Mouse (Mus musculus): Measurements from ENCODE around the gene Scai.
A peak's percentile ranks its signal among the peaks of the same experiment; 100 is the strongest.

Scai gene

GRCm38 (mm10) chr2:39190561-39191056 is at the start of gene Scai:
Gene Scai, minus strand, starts transcription at chr2:39190734.
- TF ChIP-seq GATA4 (IDR thresholded peaks at IDR 0.05; ENCODE audit: insufficient replicate concordance, low read length): peak; percentile 78; the same call in 1 of the 2 replicates

DNA sequence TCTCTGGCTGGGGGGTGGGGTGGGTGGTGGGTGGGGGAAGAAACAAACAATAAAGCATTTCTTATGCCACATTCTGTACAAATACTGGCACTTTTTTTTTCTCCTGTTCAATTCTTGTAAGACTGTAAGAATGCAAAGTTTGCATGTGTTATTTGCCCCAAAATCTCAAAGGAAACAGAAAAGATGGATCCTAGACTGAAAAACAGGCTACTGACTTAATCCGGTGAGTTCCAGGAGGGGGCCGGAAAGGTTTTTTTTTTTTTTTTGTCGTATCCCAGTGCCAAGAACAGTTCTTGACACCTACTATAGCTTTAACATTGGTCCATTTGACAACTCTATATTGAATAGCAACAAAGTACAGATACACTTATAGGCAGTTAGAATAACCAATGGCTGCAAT is 36.2 kb upstream of the Scai start:
- no peak for TF ChIP-seq GATA4 (IDR thresholded peaks at IDR 0.05; ENCODE audit: insufficient replicate concordance, low read length)

GRCm38 (mm10) chr2:39226019-39226640 is 35.6 kb upstream of the Scai start, which contains the start of gene Ppp6c:
Gene Ppp6c, minus strand, starts transcription at chr2:39226451.
- TF ChIP-seq GATA4 (IDR thresholded peaks at IDR 0.05; ENCODE audit: insufficient replicate concordance, low read length): peak; percentile 67; the same call in 1 of the 2 replicates

DNA sequence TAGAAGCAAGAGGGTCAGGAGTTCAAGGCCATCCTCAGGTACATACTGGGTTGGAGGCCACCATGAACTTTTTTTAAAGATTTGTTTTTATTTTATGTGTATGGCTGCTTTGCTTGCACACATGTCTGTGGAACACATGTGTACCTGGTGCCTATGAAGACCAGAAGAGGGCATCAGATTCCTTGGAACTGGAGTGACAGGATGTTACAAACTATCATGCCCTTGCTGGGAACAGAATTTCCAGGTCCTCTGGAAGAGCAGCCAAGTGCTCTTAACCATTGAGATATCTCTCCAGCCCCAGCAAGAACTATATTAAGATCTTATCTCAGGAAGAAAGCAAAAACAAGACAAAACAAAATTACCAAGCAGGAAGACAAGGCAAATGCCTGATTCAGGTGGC is 34.1 kb upstream of the Scai start:
- TF ChIP-seq GATA4 (IDR thresholded peaks at IDR 0.05; ENCODE audit: insufficient replicate concordance, low read length): no peak

DNA sequence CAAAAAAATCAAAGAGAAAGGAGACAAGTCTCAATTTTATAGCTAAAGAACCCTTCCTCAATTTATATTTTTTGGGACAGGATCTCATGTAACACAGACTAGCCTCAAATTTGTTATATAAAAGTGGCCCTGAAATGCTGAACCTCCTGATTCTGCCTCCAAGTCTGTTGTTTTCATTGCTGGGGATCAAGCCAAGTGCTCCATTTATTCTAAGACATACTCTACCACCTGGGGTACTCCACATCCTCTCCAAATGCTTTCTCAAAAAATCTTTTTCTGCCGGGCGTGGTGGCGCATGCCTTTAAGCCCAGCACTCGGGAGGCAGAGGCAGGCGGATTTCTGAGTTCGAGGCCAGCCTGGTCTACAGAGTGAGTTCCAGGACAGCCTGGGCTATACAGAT is 29.5 kb upstream of the Scai start:
- no peak for TF ChIP-seq GATA4 (IDR thresholded peaks at IDR 0.05; ENCODE audit: insufficient replicate concordance, low read length)

GRCm38 (mm10) chr2:39219034-39219433 is 28.5 kb upstream of the Scai start:
- TF ChIP-seq GATA4 (IDR thresholded peaks at IDR 0.05; ENCODE audit: insufficient replicate concordance, low read length): no peak

DNA sequence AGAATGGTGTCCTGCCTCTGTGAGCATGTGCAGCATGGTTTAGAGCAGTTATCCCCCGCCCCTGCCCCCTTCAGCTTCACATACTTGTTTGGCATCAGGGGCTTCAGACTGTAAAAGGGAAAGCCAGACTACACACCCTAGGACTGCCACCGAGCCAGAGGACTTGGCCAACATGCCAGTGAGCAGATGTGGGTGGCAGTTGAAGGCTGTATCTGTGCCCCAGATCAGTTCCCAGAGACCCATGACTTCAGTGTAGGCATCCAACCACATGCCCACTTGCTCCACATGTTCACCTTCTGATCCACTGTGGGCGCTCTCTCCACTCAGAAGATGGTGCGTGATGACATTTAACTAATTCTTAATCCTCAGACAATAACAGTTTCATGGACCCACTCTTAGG is 26.6 kb upstream of the Scai start:
- TF ChIP-seq GATA4 (IDR thresholded peaks at IDR 0.05; ENCODE audit: insufficient replicate concordance, low read length): no peak

GRCm38 (mm10) chr2:39210738-39211137 is 20.2 kb upstream of the Scai start:
- 0 out of 2 replicates have a peak, but pooled peaks have one; percentile 27 for TF ChIP-seq GATA4 (IDR thresholded peaks at IDR 0.05; ENCODE audit: insufficient replicate concordance, low read length)

DNA sequence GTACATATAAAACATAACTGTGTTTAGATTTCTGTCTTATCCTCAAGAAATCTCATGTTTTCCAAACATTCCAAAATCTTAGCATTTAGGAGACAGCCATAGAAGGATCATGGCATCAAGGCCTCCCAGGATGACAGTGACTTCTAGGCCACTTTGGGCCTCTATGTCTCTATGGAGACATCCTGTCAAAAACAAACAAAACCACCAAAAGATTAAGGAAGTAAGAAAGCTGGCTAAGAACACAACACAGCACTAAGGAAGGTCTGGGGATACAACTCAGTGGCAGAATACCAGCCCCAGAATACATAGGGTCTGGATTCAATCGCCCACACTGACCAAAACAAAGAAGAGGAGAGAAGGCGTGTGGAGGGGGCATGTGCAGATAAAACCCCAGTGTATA is 12.8 kb upstream of the Scai start:
- no peak for TF ChIP-seq GATA4 (IDR thresholded peaks at IDR 0.05; ENCODE audit: insufficient replicate concordance, low read length)

DNA sequence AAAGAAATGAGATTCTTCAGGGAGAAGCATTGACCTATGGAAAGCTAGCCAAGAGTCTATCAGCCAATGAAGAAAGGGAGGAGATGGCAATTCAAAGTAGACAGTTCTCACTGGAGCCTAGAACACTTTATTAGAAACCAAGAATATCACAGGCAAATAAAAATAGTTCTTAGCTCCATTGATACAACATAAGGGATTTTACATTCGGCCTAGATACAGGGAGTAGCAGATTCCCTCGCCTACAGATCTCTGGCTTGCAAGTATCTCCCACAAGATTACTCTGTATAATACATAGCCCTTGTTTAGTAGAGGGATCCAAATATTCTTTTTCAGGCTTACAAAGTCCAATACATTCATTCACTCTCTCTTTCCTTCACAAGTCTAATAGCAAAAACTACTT is 4.3 kb upstream of the Scai start:
- TF ChIP-seq GATA4 (IDR thresholded peaks at IDR 0.05; ENCODE audit: insufficient replicate concordance, low read length): no peak

DNA sequence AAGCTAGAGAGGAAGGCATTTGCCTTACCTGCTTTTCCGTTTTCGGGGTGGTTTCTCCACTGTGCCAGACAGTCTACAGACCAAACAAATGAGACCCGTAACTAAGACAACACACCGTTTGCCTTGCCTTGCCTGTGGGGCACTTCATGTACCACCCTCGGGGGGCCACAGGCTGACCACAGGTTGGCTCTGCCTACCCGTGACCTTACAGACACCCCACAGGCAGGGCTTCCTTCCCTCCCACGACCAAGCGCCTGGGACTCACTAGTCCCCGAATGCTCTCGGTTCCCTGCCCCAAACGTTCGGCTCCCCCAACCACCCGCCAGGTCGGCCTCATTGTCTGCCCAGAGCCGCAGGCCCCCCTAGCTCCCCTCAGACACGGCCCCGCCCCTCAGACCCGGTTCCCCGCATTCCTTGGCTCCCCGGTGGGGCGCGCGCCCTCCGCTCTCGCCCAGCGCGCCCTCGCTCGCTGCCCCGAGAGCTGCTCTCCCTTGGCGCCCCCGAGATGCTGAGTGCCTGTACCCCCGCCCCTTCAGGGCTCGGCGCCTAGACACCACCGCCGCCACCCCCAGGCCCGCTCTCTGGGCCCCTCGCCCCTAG is 473 bp downstream of the Scai start:
- no peak for TF ChIP-seq GATA4 (IDR thresholded peaks at IDR 0.05; ENCODE audit: insufficient replicate concordance, low read length)

DNA sequence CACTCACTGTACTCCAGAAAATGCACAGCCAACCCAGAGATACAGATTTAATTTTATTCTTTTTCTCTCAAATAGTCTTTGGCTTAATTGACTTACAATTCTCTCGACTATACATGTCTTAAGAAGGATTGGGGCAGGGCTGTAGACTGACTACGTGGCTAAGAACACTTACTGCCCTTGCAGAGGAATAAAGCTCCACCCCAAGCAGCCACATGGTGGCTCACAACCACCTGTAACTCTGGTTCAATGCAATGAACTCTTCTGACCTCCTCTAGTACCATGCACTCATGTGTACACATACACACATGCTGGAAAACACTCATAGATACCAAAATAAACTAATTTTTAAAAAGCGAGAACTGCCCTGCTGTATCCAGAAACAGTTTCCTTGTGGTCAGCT is 4.6 kb downstream of the Scai start:
- TF ChIP-seq GATA4 (IDR thresholded peaks at IDR 0.05; ENCODE audit: insufficient replicate concordance, low read length): no peak

DNA sequence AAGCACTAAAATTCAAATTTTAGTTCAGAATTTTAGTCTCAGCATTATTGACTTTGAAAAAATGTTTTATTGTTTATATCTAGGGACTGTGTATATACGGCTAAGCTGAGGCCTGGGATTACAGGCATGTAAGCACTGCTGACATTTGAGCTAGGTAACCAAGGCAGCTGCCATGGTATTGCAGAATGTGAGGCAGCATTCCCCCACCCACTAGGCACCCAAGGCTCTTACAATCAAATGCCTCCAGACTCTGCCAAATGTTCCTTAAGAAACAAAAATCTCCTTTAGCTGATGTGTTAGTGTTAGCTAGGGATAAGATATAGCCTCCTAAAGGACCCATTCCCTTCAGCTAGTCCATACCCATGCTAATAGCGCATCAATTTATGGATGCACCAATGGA is 6.9 kb downstream of the Scai start:
- no peak for TF ChIP-seq GATA4 (IDR thresholded peaks at IDR 0.05; ENCODE audit: insufficient replicate concordance, low read length)

DNA sequence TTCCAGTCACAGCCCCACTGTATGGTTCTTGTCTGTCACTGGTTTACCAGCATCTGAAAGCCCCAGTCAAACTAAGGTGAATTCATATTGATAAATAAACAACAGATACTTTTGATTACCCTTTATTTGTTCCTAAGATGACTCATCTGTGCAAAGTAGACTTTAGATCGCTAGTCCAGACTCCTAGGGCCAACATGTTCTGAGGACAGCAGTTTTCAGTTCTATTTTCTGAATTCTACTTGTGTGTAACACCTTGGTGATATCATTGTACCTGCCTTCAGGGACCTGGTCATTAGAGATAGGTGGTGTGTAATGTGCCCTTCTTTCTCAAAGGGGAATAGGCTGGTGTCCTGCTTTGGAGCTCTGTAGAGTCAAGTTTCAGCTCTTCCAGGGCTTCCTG is 29.5 kb downstream of the Scai start:
- no peak for TF ChIP-seq GATA4 (IDR thresholded peaks at IDR 0.05; ENCODE audit: insufficient replicate concordance, low read length)

- TF ChIP-seq GATA4 (IDR thresholded peaks at IDR 0.05; ENCODE audit: insufficient replicate concordance, low read length): no peak
Observed at GRCm38 (mm10) chr2:39157916-39158315, 32.6 kb downstream of the Scai start.

- TF ChIP-seq GATA4 (IDR thresholded peaks at IDR 0.05; ENCODE audit: insufficient replicate concordance, low read length): no peak
Observed at GRCm38 (mm10) chr2:39156821-39157220, 33.7 kb downstream of the Scai start.

DNA sequence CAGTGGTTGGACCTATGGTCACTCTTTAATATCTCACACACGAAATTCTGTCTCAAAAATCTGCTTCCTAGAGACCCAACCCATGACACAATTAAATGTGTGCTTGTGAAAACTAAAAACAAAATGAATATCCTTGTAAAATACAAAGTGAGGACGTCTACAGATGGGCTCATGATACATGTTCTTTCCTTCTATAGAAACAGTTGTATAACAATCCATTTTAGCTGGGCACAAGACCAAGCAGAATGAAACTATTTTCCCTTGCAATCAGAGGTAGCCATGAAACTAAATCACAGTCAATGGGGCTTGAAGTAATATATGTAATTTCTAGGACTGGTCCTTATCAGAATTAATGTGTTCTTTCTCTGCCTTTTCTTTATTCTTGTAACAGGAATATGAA is 39.6 kb downstream of the Scai start:
- no peak for TF ChIP-seq GATA4 (IDR thresholded peaks at IDR 0.05; ENCODE audit: insufficient replicate concordance, low read length)

Measured in liver, adult (tissue).